10 mouse cellular contexts compared by ENCODE assay signal in the genomic region with DNA sequence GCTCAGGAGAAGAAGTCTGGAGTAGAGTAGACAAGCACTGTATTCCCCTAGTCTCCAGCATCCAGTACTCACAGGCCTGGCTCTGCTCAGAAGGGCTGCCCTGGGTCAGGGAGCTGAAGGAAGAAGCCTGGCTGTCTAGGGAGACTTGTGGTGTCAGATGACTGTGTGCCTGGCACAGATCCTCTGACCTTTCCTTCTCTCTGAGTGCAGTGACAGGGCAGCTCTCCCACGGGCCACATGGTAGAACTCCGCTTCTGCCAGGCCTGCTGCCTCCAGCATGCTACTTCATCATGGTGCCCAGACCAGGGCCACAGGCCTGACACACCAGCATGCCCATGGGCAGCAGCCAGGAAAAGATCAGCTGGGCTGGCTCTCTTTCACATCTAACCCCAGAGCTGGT. TPM values are rescaled to one million over a fixed set of nuclear protein-coding genes. Genes with fewer than 3 reads are reported as not detected.
A peak's percentile ranks its signal among the peaks of the same experiment; 100 is the strongest.
DNase-seq lines count a peak whose midpoint lies in the region; ATAC-seq and TF ChIP-seq lines count a peak whose summit lies in the region.
"Had no signal": no experiment of that assay in that cellular context is flagged by ENCODE, and none has a peak within 500 bp of the region (broad histone marks: within the 10 kb centered on the region; RNA-seq: fewer than 3 reads in every experiment).

No protein-coding gene starts in this region.

- no peaks in the 10 kb centered on the region for H3K4me1 ChIP-seq in hindbrain, postnatal 0 days (ENCODE audit: insufficient read depth, low read length)
- H3K4me1 ChIP-seq in hindbrain, embryonic 14.5 days (replicated peaks; ENCODE audit: control insufficient read depth, insufficient read depth, low read length) = no peaks in the 10 kb centered on the region
- H3K4me1 ChIP-seq in embryonic facial prominence, embryonic 10.5 days = peaks cover 28% of the 10 kb centered on the region
- H3K4me1 ChIP-seq in forebrain, postnatal 0 days (ENCODE audit: insufficient read depth) = no peaks in the 10 kb centered on the region
- no peaks in the 10 kb centered on the region for H3K4me1 ChIP-seq in forebrain, embryonic 16.5 days (replicated peaks; ENCODE audit: control insufficient read depth, insufficient read depth, low read length)
- H3K4me1 ChIP-seq: embryonic facial prominence, embryonic 12.5 days had no signal

- no peak overlapping the region for H3K27ac ChIP-seq in hindbrain, postnatal 0 days
- H3K27ac ChIP-seq in hindbrain, embryonic 14.5 days = no peak overlapping the region
- H3K27ac ChIP-seq in embryonic facial prominence, embryonic 10.5 days (replicated peaks) = peak overlapping the region; percentile 65; the same call in 1 of the 2 replicates
- no peak overlapping the region for H3K27ac ChIP-seq in forebrain, postnatal 0 days (ENCODE audit: low read depth, low read length)
- no peak overlapping the region for H3K27ac ChIP-seq in forebrain, embryonic 16.5 days (ENCODE audit: low read length)
- H3K27ac ChIP-seq: embryonic facial prominence, embryonic 12.5 days had no signal

- ATAC-seq in hindbrain, postnatal 0 days = peak; percentile 48
- no peak for ATAC-seq in hindbrain, embryonic 14.5 days (ENCODE audit: low FRiP score)
- ATAC-seq in forebrain, postnatal 0 days = no peak
- ATAC-seq in forebrain, embryonic 16.5 days = no peak

- H3K9ac ChIP-seq in hindbrain, postnatal 0 days (replicated peaks; ENCODE audit: low read length) = no peak overlapping the region
- H3K9ac ChIP-seq in hindbrain, embryonic 14.5 days = no peak overlapping the region
- H3K9ac ChIP-seq in forebrain, postnatal 0 days = no peak overlapping the region
- no peak overlapping the region for H3K9ac ChIP-seq in forebrain, embryonic 16.5 days (replicated peaks; ENCODE audit: low read depth, low read length)
- H3K9ac ChIP-seq: embryonic facial prominence, embryonic 12.5 days had no signal

- H3K4me2 ChIP-seq in hindbrain, postnatal 0 days (ENCODE audit: low read depth, low read length) = no peak overlapping the region
- no peak overlapping the region for H3K4me2 ChIP-seq in hindbrain, embryonic 14.5 days (replicated peaks)
- no peak overlapping the region for H3K4me2 ChIP-seq in forebrain, postnatal 0 days (ENCODE audit: low read depth)
- no peak overlapping the region for H3K4me2 ChIP-seq in forebrain, embryonic 16.5 days (ENCODE audit: low read length)
- H3K4me2 ChIP-seq: embryonic facial prominence, embryonic 12.5 days had no signal

- H3K27me3 ChIP-seq in hindbrain, postnatal 0 days (ENCODE audit: insufficient read depth, low read length) = no peaks in the 10 kb centered on the region
- no peaks in the 10 kb centered on the region for H3K27me3 ChIP-seq in hindbrain, embryonic 14.5 days (ENCODE audit: control insufficient read depth, insufficient read depth, low read length)
- H3K27me3 ChIP-seq in embryonic facial prominence, embryonic 10.5 days (replicated peaks; ENCODE audit: low read depth, poor library complexity, severe bottlenecking) = no peaks in the 10 kb centered on the region; the same call in 1 of the 2 replicates
- no peaks in the 10 kb centered on the region for H3K27me3 ChIP-seq in forebrain, postnatal 0 days (ENCODE audit: insufficient read depth, low read length)
- no peaks in the 10 kb centered on the region for H3K27me3 ChIP-seq in forebrain, embryonic 16.5 days (replicated peaks; ENCODE audit: control insufficient read depth, insufficient read depth, low read length)
- H3K27me3 ChIP-seq: embryonic facial prominence, embryonic 12.5 days had no signal

- H3K9me3 ChIP-seq in hindbrain, postnatal 0 days (ENCODE audit: low read length) = no peaks in the 10 kb centered on the region
- no peaks in the 10 kb centered on the region for H3K9me3 ChIP-seq in hindbrain, embryonic 14.5 days (ENCODE audit: control insufficient read depth, low read length)
- no peaks in the 10 kb centered on the region for H3K9me3 ChIP-seq in embryonic facial prominence, embryonic 10.5 days
- no peaks in the 10 kb centered on the region for H3K9me3 ChIP-seq in forebrain, postnatal 0 days (ENCODE audit: low read length)
- no peaks in the 10 kb centered on the region for H3K9me3 ChIP-seq in forebrain, embryonic 16.5 days (ENCODE audit: control insufficient read depth, low read length)
- H3K9me3 ChIP-seq: embryonic facial prominence, embryonic 12.5 days had no signal

- H3K4me3 ChIP-seq in hindbrain, postnatal 0 days (ENCODE audit: low read length) = no peak overlapping the region
- no peak overlapping the region for H3K4me3 ChIP-seq in hindbrain, embryonic 14.5 days (replicated peaks; ENCODE audit: low read length)
- no peak overlapping the region for H3K4me3 ChIP-seq in embryonic facial prominence, embryonic 10.5 days
- H3K4me3 ChIP-seq in forebrain, postnatal 0 days (ENCODE audit: low read depth, low read length) = no peak overlapping the region
- H3K4me3 ChIP-seq in forebrain, embryonic 16.5 days (replicated peaks; ENCODE audit: low read length) = no peak overlapping the region
- H3K4me3 ChIP-seq: embryonic facial prominence, embryonic 12.5 days had no signal

- WGBS in hindbrain, postnatal 0 days = 64% methylated on average over 2 of the region's 2 CpGs
- 76% methylated on average over 2 of the region's 2 CpGs for WGBS in hindbrain, embryonic 14.5 days
- 55% methylated on average over 2 of the region's 2 CpGs for WGBS in embryonic facial prominence, embryonic 10.5 days
- 74% methylated on average over 2 of the region's 2 CpGs for WGBS in forebrain, postnatal 0 days
- 82% methylated on average over 2 of the region's 2 CpGs for WGBS in forebrain, embryonic 16.5 days

- no peak for DNase-seq in hindbrain, postnatal 0 days (ENCODE audit: low spot score)
- DNase-seq in hindbrain, embryonic 14.5 days (ENCODE audit: low spot score) = no peak
- peak; percentile 50 for DNase-seq in NIH3T3 (ENCODE audit: low read depth)
- DNase-seq in embryonic facial prominence, embryonic 10.5 days (ENCODE audit: low spot score) = no peak
- DNase-seq in kidney, postnatal 36 days = peak; percentile 51 to 55
- no peak for DNase-seq in forebrain, postnatal 0 days
- DNase-seq in testis, postnatal 10 days (ENCODE audit: low spot score) = no peak

- TF ChIP-seq CTCF in hindbrain, postnatal 0 days (IDR thresholded peaks at IDR 0.05; ENCODE audit: low read depth) = no peak
- TF ChIP-seq CTCF in forebrain, postnatal 0 days (IDR thresholded peaks at IDR 0.05; ENCODE audit: low read depth) = no peak

- peaks cover 32% of the 10 kb centered on the region for H3K36me3 ChIP-seq in hindbrain, postnatal 0 days (ENCODE audit: insufficient read depth, low read length)
- peaks cover 93% of the 10 kb centered on the region for H3K36me3 ChIP-seq in hindbrain, embryonic 14.5 days (replicated peaks; ENCODE audit: control insufficient read depth, insufficient read depth)
- peaks cover 23% of the 10 kb centered on the region for H3K36me3 ChIP-seq in embryonic facial prominence, embryonic 10.5 days (replicated peaks)
- H3K36me3 ChIP-seq in forebrain, postnatal 0 days (ENCODE audit: insufficient read depth) = peaks cover 54% of the 10 kb centered on the region
- H3K36me3 ChIP-seq in forebrain, embryonic 16.5 days (ENCODE audit: control insufficient read depth, insufficient read depth) = peaks cover 22% of the 10 kb centered on the region
- H3K36me3 ChIP-seq: embryonic facial prominence, embryonic 12.5 days had no signal

RNA-seq across cellular contexts. Expression of gene Pitpna, which starts 22.0 kb away (rescaled TPM):
- 90.7 and 91.4 TPM in 2 replicates for total RNA-seq in hindbrain, postnatal 0 days (2014; rRNA removed)
- polyA plus RNA-seq in hindbrain, postnatal 0 days (2015; fragmentation: Nextera tagmentation; extraction: Ambion mirVana) = 95.9 and 109 TPM in 2 replicates
- 136 and 159 TPM in 2 replicates for polyA plus RNA-seq in hindbrain, embryonic 14.5 days (2014; fragmentation: Nextera tagmentation; extraction: Ambion mirVana)
- 61.5 TPM in 2 replicates for polyA plus RNA-seq in embryonic facial prominence, embryonic 10.5 days (2016; fragmentation: Nextera tagmentation; extraction: Ambion mirVana)
- 83.0 and 95.7 TPM in 2 replicates for total RNA-seq in forebrain, postnatal 0 days (2014; rRNA removed)
- polyA plus RNA-seq in forebrain, postnatal 0 days (2015; fragmentation: Nextera tagmentation; extraction: Ambion mirVana) = 85.8 and 101 TPM in 2 replicates
- 86.1 and 90.2 TPM in 2 replicates for polyA plus RNA-seq in forebrain, embryonic 16.5 days (2015; fragmentation: Nextera tagmentation; extraction: Ambion mirVana)

RNA-seq across cellular contexts. Expression of gene Slc43a2, which starts 34.4 kb away (rescaled TPM):
- total RNA-seq in hindbrain, postnatal 0 days (2014; rRNA removed) = 31.3 and 36.2 TPM in 2 replicates
- polyA plus RNA-seq in hindbrain, postnatal 0 days (2015; fragmentation: Nextera tagmentation; extraction: Ambion mirVana) = 17.2 and 17.8 TPM in 2 replicates
- 13.8 and 15.2 TPM in 2 replicates for polyA plus RNA-seq in hindbrain, embryonic 14.5 days (2014; fragmentation: Nextera tagmentation; extraction: Ambion mirVana)
- polyA plus RNA-seq in embryonic facial prominence, embryonic 10.5 days (2016; fragmentation: Nextera tagmentation; extraction: Ambion mirVana) = 5.1 and 5.6 TPM in 2 replicates
- total RNA-seq in forebrain, postnatal 0 days (2014; rRNA removed) = 16.5 and 24.0 TPM in 2 replicates
- 10.4 and 14.1 TPM in 2 replicates for polyA plus RNA-seq in forebrain, postnatal 0 days (2015; fragmentation: Nextera tagmentation; extraction: Ambion mirVana)
- 12.5 and 16.4 TPM in 2 replicates for polyA plus RNA-seq in forebrain, embryonic 16.5 days (2015; fragmentation: Nextera tagmentation; extraction: Ambion mirVana)

RNA-seq across cellular contexts. Expression of gene Scarf1, which starts 52.5 kb away (rescaled TPM):
- 3.3 and 3.7 TPM in 2 replicates for total RNA-seq in hindbrain, postnatal 0 days (2014; rRNA removed)
- polyA plus RNA-seq in hindbrain, postnatal 0 days (2015; fragmentation: Nextera tagmentation; extraction: Ambion mirVana) = 3.5 and 3.6 TPM in 2 replicates
- 3.5 and 4.2 TPM in 2 replicates for polyA plus RNA-seq in hindbrain, embryonic 14.5 days (2014; fragmentation: Nextera tagmentation; extraction: Ambion mirVana)
- 4.8 and 5.1 TPM in 2 replicates for polyA plus RNA-seq in embryonic facial prominence, embryonic 10.5 days (2016; fragmentation: Nextera tagmentation; extraction: Ambion mirVana)
- total RNA-seq in forebrain, postnatal 0 days (2014; rRNA removed) = 4.0 and 4.5 TPM in 2 replicates
- 3.1 and 3.5 TPM in 2 replicates for polyA plus RNA-seq in forebrain, postnatal 0 days (2015; fragmentation: Nextera tagmentation; extraction: Ambion mirVana)
- 3.6 and 4.2 TPM in 2 replicates for polyA plus RNA-seq in forebrain, embryonic 16.5 days (2015; fragmentation: Nextera tagmentation; extraction: Ambion mirVana)
- total RNA-seq: neutrophil, adult 5-6 weeks had no signal

RNA-seq across cellular contexts. Expression of gene Rilp, which starts 56.0 kb away (rescaled TPM):
- 3.9 and 6.6 TPM in 2 replicates for total RNA-seq in hindbrain, postnatal 0 days (2014; rRNA removed)
- 7.3 and 7.6 TPM in 2 replicates for polyA plus RNA-seq in hindbrain, postnatal 0 days (2015; fragmentation: Nextera tagmentation; extraction: Ambion mirVana)
- polyA plus RNA-seq in hindbrain, embryonic 14.5 days (2014; fragmentation: Nextera tagmentation; extraction: Ambion mirVana) = 2.8 and 3.1 TPM in 2 replicates
- polyA plus RNA-seq in embryonic facial prominence, embryonic 10.5 days (2016; fragmentation: Nextera tagmentation; extraction: Ambion mirVana) = 0.17 and 0.23 TPM in 2 replicates
- 0.67 and 1.6 TPM in 2 replicates for total RNA-seq in forebrain, postnatal 0 days (2014; rRNA removed)
- 2.9 and 4.9 TPM in 2 replicates for polyA plus RNA-seq in forebrain, postnatal 0 days (2015; fragmentation: Nextera tagmentation; extraction: Ambion mirVana)
- polyA plus RNA-seq in forebrain, embryonic 16.5 days (2015; fragmentation: Nextera tagmentation; extraction: Ambion mirVana) = 1.2 and 1.3 TPM in 2 replicates
- total RNA-seq: neutrophil, adult 5-6 weeks had no signal

Comparison
In these comparisons a context has a peak if more than half of its experiments do, and no peak if none do; other contexts are left out.
1. DNase-seq: peak in NIH3T3 (single experiment) and kidney, postnatal 36 days (2 of 2); none in hindbrain, postnatal 0 days (single experiment), hindbrain, embryonic 14.5 days (single experiment), embryonic facial prominence, embryonic 10.5 days (single experiment), forebrain, postnatal 0 days (single experiment) and testis, postnatal 10 days (single experiment).